Mouse (Mus musculus) right cerebral cortex, postnatal 4 days (tissue): ENCODE data around the gene St3gal2.
"Not testable (repeated sequence)": the region's sequence is repeated elsewhere in the genome, so short reads cannot be mapped to it uniquely, and the experiment has no call there.

Experiments used
- DNase-seq: peaks from one replicate; pipeline ENCODE4 v3.0.0-alpha.2; 2022

Gene St3gal2

GRCm38 (mm10) chr8:110997547-110998531 lies 78.1 kb downstream of the St3gal2 start, which contains the start of gene Ddx19a:
TSS of gene Ddx19a (minus strand) at chr8:110997800.
- peak; percentile 86 for DNase-seq

- not testable (repeated sequence) for DNase-seq
These were observed 90.7 kb downstream of the St3gal2 start for GRCm38 (mm10) chr8:111010230-111010991.
